Mouse (Mus musculus) thymus, adult 2 months (tissue): ENCODE measurements around the gene Tbc1d24.

Source experiments
- CTCF ChIP-seq: fragments of 200-500 bp; IDR thresholded peaks from 2 replicates; pipeline ENCODE4 v1.5.1; 2012; ENCODE audit warnings: mild to moderate bottlenecking, control low read depth, low read length, moderate library complexity, borderline replicate concordance; ENCODE audit not compliant: control insufficient read depth, poor library complexity, insufficient read depth; ENCODE audit errors: extremely low read depth
- POLR2A ChIP-seq: fragments of 200-500 bp; IDR thresholded peaks from 2 replicates; pipeline ENCODE4 v1.6.1; 2012; ENCODE audit warnings: mild to moderate bottlenecking, low read length, control low read depth, moderate library complexity; ENCODE audit not compliant: control insufficient read depth, poor library complexity, insufficient read depth; ENCODE audit errors: extremely low read depth

GRCm38 (mm10) chr17:24225851-24226250 lies 20.5 kb upstream of the Tbc1d24 start:
- TF ChIP-seq CTCF (no peak), POLR2A (no peak)
